Mouse (Mus musculus) stomach, postnatal 0 days (tissue): Measurements from ENCODE around the gene Pparg. TPM values are rescaled to one million over a fixed set of nuclear protein-coding genes. Genes with fewer than 3 reads are reported as not detected.

Source experiments
- ATAC-seq: fragments of 200-750 bp; cut with Nextera tagmentation; 2 replicates; pipeline ENCODE4 v1.8.0; 2017; ENCODE audit not compliant: low FRiP score, low TSS enrichment
- DNase-seq: peaks from one replicate; pipeline ENCODE4 v3.0.0-alpha.2; 2016; ENCODE audit warnings: low spot score
- H3K27ac ChIP-seq: fragments of 300-500 bp; sonication (generic); replicated peaks from 2 replicates; pipeline ENCODE4 v1.5.1; 2014; ENCODE audit warnings: mild to moderate bottlenecking, control low read depth
- H3K27me3 ChIP-seq: fragments of 300-500 bp; sonication (generic); 2 replicates; pipeline ENCODE4 v1.6.1; 2014; ENCODE audit warnings: low read length; ENCODE audit not compliant: control insufficient read depth, insufficient read depth
- H3K36me3 ChIP-seq: fragments of 300-500 bp; sonication (generic); 2 replicates; pipeline ENCODE4 v1.6.1; 2014; ENCODE audit warnings: low read length, mixed read lengths; ENCODE audit not compliant: control insufficient read depth, insufficient read depth
- H3K4me1 ChIP-seq: fragments of 300-500 bp; sonication (generic); replicated peaks from 2 replicates; pipeline ENCODE4 v1.6.1; 2014; ENCODE audit warnings: antibody characterized with exemption; ENCODE audit not compliant: control insufficient read depth, insufficient read depth
- H3K4me2 ChIP-seq: fragments of 300-500 bp; sonication (generic); replicated peaks from 2 replicates; pipeline ENCODE4 v1.6.1; 2014; ENCODE audit warnings: low read depth, mild to moderate bottlenecking, control low read depth, moderate library complexity
- H3K4me3 ChIP-seq: fragments of 300-500 bp; sonication (generic); 2 replicates; pipeline ENCODE4 v1.5.1; 2014; ENCODE audit warnings: low read depth, low read length, control low read depth
- H3K9ac ChIP-seq: fragments of 300-500 bp; sonication (generic); 2 replicates; pipeline ENCODE4 v1.6.1; 2014; ENCODE audit warnings: mild to moderate bottlenecking, low read length, control low read depth, mixed read lengths
- H3K9me3 ChIP-seq: fragments of 300-500 bp; sonication (generic); 2 replicates; pipeline ENCODE4 v1.6.1; 2016; ENCODE audit warnings: low read length; ENCODE audit not compliant: control insufficient read depth
- CTCF ChIP-seq: IDR thresholded peaks from 2 replicates; pipeline ENCODE4 v1.5.1; 2016; ENCODE audit warnings: antibody characterized with exemption, low read depth, mild to moderate bottlenecking, moderate library complexity
- EP300 ChIP-seq: optimal IDR thresholded peaks from 2 replicates; pipeline ENCODE3; 2016; ENCODE audit warnings: antibody characterized with exemption
- WGBS: fragments of 180-500 bp; shearing (Covaris S2); extraction: QIAGEN DNeasy Blood & Tissue Kit; methylation state at CpG from one replicate; pipeline ENCODE4 v1.1.7; 2014; 5-methylcytosine and 5-hydroxymethylcytosine counted together
- polyA plus RNA-seq: library from polyadenylated mRNA; unstranded; fragments of >200 nt; fragmentation: Nextera tagmentation; extraction: Ambion mirVana; gene quantifications from 2 replicates; pipeline ENCODE4 v1.2.1, GENCODE M21; 2015

Gene Pparg
- polyA plus RNA-seq, 1 experiment from 2014 or later: 44.4 TPM

DNA sequence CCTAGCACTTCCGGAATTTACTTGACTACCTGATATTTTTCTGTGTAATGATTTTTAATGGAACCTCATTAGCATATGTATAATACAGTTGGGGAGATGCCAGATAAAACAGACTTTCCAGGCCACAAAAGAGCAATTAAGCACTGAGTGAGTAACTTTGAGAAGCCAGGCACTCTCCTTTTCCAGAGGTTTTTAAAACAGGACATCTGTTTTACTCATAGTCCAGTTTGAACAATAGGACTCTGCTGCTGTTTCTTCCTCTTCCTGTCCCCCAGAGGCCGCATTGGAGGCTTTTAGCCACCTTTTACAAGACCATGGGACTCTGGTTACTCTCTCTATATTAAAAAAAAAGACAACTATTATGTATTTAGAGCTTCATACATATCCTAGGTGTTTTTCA lies 72.0 kb downstream of the Pparg start:
- Histone ChIP-seq H3K4me2 (no peak overlapping the region), H3K27me3 (no peaks in the 10 kb centered on the region), H3K4me1 (no peaks in the 10 kb centered on the region), H3K27ac (no peak overlapping the region), H3K9ac (no peak overlapping the region), H3K36me3 (no peaks in the 10 kb centered on the region), H3K9me3 (no peaks in the 10 kb centered on the region), H3K4me3 (no peak overlapping the region)
- no peak for DNase-seq
- TF ChIP-seq CTCF: no peak
- TF ChIP-seq EP300: no peak
- ATAC-seq: no peak
- 60% methylated on average over 2 of the region's 2 CpGs for WGBS

DNA sequence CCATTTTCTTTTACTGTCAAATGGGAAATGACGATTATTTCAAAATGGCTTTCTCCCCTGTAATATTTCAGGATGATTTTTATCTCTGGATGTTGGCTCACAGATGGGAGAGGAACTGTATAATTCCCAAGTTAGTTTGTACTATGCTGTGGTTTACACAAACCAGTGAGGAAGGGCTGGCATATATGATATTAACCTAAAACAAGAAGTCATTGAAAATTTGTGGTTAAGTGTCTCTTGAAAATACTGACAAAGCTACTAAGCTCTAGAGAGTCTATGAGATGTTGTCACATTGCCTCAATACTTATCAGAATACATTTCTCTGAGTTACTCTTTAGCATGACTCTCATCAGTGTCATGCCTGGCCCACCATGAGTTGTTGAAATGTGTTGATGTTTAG lies 73.3 kb downstream of the Pparg start:
- no peak for DNase-seq
- Histone ChIP-seq H3K36me3 (no peaks in the 10 kb centered on the region), H3K4me3 (no peak overlapping the region), H3K9me3 (no peaks in the 10 kb centered on the region), H3K27me3 (no peaks in the 10 kb centered on the region), H3K27ac (no peak overlapping the region), H3K4me2 (no peak overlapping the region), H3K4me1 (no peaks in the 10 kb centered on the region), H3K9ac (no peak overlapping the region)
- no peak for TF ChIP-seq CTCF
- no peak for TF ChIP-seq EP300
- WGBS: 88% methylated on average over 1 of the region's 1 CpGs
- no peak for ATAC-seq

DNA sequence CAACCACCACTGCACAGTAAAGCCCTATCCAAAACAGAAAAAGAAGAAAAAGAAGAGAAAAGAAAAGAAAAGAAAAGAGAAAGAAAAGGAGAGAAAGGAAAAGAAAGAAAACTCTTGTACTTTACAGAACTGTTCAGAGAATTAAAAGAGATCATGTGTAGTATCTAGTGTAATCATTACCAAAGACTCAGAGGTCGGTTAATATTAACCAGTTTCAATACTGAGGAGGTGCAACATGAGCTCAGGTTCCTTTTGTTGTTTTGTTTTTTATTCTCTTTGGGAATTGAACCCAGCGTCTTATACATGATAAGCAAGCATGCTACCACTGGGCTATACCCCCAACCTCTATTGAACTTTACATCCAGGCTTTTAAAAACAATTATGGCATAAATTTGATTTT lies 74.1 kb downstream of the Pparg start:
- TF ChIP-seq CTCF (no peak), EP300 (no peak)
- H3K4me3 ChIP-seq: no peak overlapping the region
- no peaks in the 10 kb centered on the region for H3K36me3 ChIP-seq
- no peaks in the 10 kb centered on the region for H3K27me3 ChIP-seq
- H3K4me1 ChIP-seq: no peaks in the 10 kb centered on the region
- WGBS: 45% methylated on average over 2 of the region's 2 CpGs
- ATAC-seq (no peak), DNase-seq (no peak)
- H3K4me2 ChIP-seq: no peak overlapping the region
- H3K27ac ChIP-seq: no peak overlapping the region
- no peak overlapping the region for H3K9ac ChIP-seq
- no peaks in the 10 kb centered on the region for H3K9me3 ChIP-seq

GRCm38 (mm10) chr6:115440231-115441006 lies 79.7 kb downstream of the Pparg start:
- ATAC-seq (no peak), DNase-seq (no peak)
- no peak overlapping the region for H3K4me2 ChIP-seq
- no peak overlapping the region for H3K9ac ChIP-seq
- H3K4me3 ChIP-seq: no peak overlapping the region
- WGBS: 43% methylated on average over 5 of the region's 5 CpGs
- no peak overlapping the region for H3K27ac ChIP-seq
- H3K36me3 ChIP-seq: no peaks in the 10 kb centered on the region
- H3K9me3 ChIP-seq: no peaks in the 10 kb centered on the region
- no peaks in the 10 kb centered on the region for H3K4me1 ChIP-seq
- H3K27me3 ChIP-seq: no peaks in the 10 kb centered on the region
- TF ChIP-seq CTCF (no peak), EP300 (no peak)

DNA sequence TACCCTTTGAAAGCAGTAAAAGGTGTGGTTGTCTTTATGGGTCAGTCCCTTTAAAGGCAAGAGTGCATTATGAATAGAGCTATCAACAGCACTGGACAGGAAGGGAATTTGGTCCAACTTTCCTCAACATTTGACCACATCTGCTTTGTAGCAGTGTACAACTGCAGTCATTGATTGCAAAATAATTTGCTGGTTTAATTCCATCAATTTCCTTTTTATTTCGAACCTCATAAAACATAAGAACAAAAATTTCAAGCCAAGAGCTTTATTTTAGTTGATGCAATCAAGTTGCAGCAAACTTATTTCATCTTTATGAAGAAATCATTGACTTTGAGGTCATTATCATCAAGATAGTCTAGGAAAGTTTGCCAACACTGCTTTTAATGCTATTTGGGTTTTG lies 91.8 kb downstream of the Pparg start:
- DNase-seq (no peak), ATAC-seq (no peak)
- Histone ChIP-seq H3K4me1 (no peaks in the 10 kb centered on the region), H3K4me2 (no peak overlapping the region), H3K4me3 (no peak overlapping the region), H3K36me3 (no peaks in the 10 kb centered on the region), H3K27ac (no peak overlapping the region), H3K9me3 (no peaks in the 10 kb centered on the region), H3K9ac (no peak overlapping the region), H3K27me3 (no peaks in the 10 kb centered on the region)
- TF ChIP-seq EP300: no peak
- no peak for TF ChIP-seq CTCF
- 59% methylated on average over 1 of the region's 1 CpGs for WGBS

DNA sequence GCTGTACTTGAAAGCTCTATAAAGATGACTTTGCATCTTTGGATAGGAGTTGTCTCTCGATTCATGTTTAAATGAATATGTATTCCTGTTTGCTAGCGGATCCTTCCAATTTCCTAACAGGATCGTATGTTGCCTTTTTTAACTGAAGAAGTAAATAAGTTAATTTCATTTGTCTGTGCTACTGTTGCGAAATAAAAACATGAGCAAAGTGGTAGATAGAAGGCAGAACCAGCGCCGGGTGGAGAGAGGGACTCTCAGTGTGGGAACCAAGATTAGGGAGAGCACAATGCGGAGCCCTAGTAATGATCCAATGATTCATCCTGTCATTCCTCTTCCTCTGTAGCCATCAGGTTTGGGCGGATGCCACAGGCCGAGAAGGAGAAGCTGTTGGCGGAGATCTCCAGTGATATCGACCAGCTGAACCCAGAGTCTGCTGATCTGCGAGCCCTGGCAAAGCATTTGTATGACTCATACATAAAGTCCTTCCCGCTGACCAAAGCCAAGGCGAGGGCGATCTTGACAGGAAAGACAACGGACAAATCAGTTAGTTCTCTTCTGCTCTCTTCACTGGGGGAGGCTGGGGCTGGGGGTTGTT lies 102.1 kb downstream of the Pparg start:
- 38% methylated on average over 16 of the region's 16 CpGs for WGBS
- no peak overlapping the region for H3K4me3 ChIP-seq
- DNase-seq: peak; percentile 35
- ATAC-seq: peak; percentile 78
- TF ChIP-seq EP300: no peak
- no peak for TF ChIP-seq CTCF
- H3K9ac ChIP-seq: no peak overlapping the region
- H3K4me1 ChIP-seq: no peaks in the 10 kb centered on the region
- no peaks in the 10 kb centered on the region; the same call in 1 of the 2 replicates for H3K36me3 ChIP-seq
- H3K27ac ChIP-seq: peak overlapping the region; percentile 49; the same call in 1 of the 2 replicates
- H3K4me2 ChIP-seq: peak overlapping the region; percentile 15; the same call in 1 of the 2 replicates
- H3K27me3 ChIP-seq: no peaks in the 10 kb centered on the region
- H3K9me3 ChIP-seq: no peaks in the 10 kb centered on the region
